Mouse (Mus musculus): ENCODE measurements around the gene Rpl31. TPM values are rescaled to one million over a fixed set of nuclear protein-coding genes. Genes with fewer than 3 reads are reported as not detected.

Gene Rpl31
- polyA plus RNA-seq, 1 experiment from 2014 or later = 474 TPM

DNA sequence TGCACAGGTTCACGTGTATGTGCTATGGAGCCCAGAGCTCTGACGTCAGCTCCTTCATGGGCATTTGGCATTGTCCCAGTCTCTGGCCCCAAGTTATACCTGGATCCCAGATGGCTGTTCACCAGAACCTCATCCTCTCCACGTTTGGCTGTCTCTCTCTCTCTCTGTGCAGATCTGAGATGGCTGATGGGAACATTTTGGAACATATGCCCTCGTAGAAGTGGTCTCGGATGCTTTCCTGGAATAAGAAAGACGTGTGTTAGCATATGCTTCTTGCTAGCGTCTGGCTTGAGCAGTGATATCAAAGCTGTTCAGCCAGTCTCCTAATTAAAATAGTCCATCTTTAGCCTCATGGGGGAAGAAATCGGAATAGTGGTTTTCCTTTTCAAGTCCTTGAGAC lies 30.9 kb upstream of the Rpl31 start:
- Histone ChIP-seq H3K4me2 (no peak overlapping the region), H3K36me3 (ENCODE audit: control insufficient read depth, insufficient read depth, low read length) (no peaks in the 10 kb centered on the region), H3K27me3 (ENCODE audit: control insufficient read depth, insufficient read depth, low read length) (no peaks in the 10 kb centered on the region), H3K27ac (ENCODE audit: low read depth, low read length) (no peak overlapping the region), H3K4me1 (ENCODE audit: control insufficient read depth, insufficient read depth, low read length) (no peaks in the 10 kb centered on the region), H3K9me3 (ENCODE audit: control insufficient read depth, low read length) (no peaks in the 10 kb centered on the region), H3K9ac (ENCODE audit: low read length) (no peak overlapping the region), H3K4me3 (ENCODE audit: low read depth, low read length) (no peak overlapping the region)
- whole genome bisulfite sequencing = 85% methylated on average over 8 of the region's 8 CpGs
- DNase-seq (ENCODE audit: low spot score, missing footprints) (no peak), ATAC-seq (ENCODE audit: low FRiP score) (no peak)

DNA sequence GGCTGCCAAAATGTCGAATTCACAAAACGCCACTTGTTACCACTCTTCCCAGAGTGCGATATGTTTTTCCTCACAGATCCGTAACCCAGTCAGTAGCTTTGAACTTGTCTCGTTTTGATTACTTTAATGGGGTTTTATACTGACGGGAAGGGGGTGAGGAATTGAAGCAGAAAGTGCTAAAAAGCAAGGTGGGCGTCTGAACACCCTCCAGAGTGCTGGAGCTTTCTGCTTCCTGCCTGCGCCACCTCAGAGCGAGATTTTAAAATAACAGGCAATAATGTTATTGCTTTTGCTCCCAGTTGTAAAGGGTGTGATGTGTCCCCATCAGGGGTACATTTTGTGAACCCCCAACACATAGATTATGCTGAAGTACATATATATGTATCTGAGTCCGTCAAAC lies 28.8 kb upstream of the Rpl31 start:
- Histone ChIP-seq H3K4me1 (ENCODE audit: control insufficient read depth, insufficient read depth, low read length) (no peaks in the 10 kb centered on the region), H3K4me2 (no peak overlapping the region), H3K36me3 (ENCODE audit: control insufficient read depth, insufficient read depth, low read length) (no peaks in the 10 kb centered on the region), H3K9ac (ENCODE audit: low read length) (no peak overlapping the region), H3K27me3 (ENCODE audit: control insufficient read depth, insufficient read depth, low read length) (no peaks in the 10 kb centered on the region), H3K9me3 (ENCODE audit: control insufficient read depth, low read length) (no peaks in the 10 kb centered on the region), H3K4me3 (ENCODE audit: low read depth, low read length) (no peak overlapping the region), H3K27ac (ENCODE audit: low read depth, low read length) (no peak overlapping the region)
- no peak for ATAC-seq (ENCODE audit: low FRiP score)
- 82% methylated on average over 10 of the region's 10 CpGs for WGBS
- DNase-seq (ENCODE audit: low spot score, missing footprints) = no peak

DNA sequence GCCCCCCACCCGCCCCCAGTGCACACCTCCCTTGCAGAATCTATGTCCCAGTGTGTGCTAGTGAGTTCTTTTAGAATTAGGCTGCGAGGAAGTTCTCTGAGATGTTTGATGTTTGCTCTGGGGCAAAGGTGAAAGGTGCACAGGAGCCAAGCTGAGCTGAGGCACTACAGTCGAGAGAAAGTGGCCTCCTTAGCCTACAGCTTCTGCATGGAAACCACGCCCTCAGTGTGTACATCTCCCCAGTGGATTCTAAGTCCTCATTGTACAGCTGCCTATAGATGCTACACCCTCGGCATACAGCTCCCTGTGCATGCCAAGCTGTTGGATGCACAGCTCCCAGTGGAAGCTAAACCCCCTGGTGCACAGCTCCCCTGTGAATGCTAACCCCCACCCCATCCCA lies 28.2 kb upstream of the Rpl31 start:
- H3K4me2 ChIP-seq = no peak overlapping the region
- no peaks in the 10 kb centered on the region for H3K4me1 ChIP-seq (ENCODE audit: control insufficient read depth, insufficient read depth, low read length)
- H3K36me3 ChIP-seq (ENCODE audit: control insufficient read depth, insufficient read depth, low read length) = no peaks in the 10 kb centered on the region
- ATAC-seq (ENCODE audit: low FRiP score) (no peak), DNase-seq (ENCODE audit: low spot score, missing footprints) (no peak)
- H3K27me3 ChIP-seq (ENCODE audit: control insufficient read depth, insufficient read depth, low read length) = no peaks in the 10 kb centered on the region
- no peak overlapping the region for H3K4me3 ChIP-seq (ENCODE audit: low read depth, low read length)
- no peak overlapping the region for H3K9ac ChIP-seq (ENCODE audit: low read length)
- H3K27ac ChIP-seq (ENCODE audit: low read depth, low read length) = no peak overlapping the region
- WGBS = 60% methylated on average over 5 of the region's 5 CpGs
- H3K9me3 ChIP-seq (ENCODE audit: control insufficient read depth, low read length) = no peaks in the 10 kb centered on the region

DNA sequence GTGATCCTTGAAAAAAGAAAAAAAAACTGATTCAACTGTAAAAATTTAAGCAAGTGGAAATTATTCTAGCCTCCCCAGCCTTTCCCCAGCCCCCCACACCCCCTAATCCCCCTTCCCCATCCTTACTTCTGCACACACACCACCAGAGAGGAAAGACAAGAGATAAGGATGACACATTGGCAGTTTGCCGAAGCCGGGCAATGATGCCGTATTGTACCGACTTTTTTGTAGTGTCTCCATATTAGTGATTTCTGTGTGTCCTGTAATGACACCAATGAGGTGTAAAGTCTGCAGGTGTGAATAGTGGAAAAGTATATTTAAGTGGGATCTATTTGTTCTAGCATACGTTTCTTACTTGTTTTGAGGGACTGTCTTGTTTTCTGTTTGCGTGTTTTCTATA lies 27.5 kb upstream of the Rpl31 start:
- no peak for DNase-seq (ENCODE audit: low spot score, missing footprints)
- no peaks in the 10 kb centered on the region for H3K36me3 ChIP-seq (ENCODE audit: control insufficient read depth, insufficient read depth, low read length)
- H3K4me1 ChIP-seq (ENCODE audit: control insufficient read depth, insufficient read depth, low read length) = no peaks in the 10 kb centered on the region
- no peak for ATAC-seq (ENCODE audit: low FRiP score)
- H3K27me3 ChIP-seq (ENCODE audit: control insufficient read depth, insufficient read depth, low read length) = no peaks in the 10 kb centered on the region
- H3K27ac ChIP-seq (ENCODE audit: low read depth, low read length) = no peak overlapping the region
- H3K9me3 ChIP-seq (ENCODE audit: control insufficient read depth, low read length) = no peaks in the 10 kb centered on the region
- 89% methylated on average over 6 of the region's 6 CpGs for WGBS
- no peak overlapping the region for H3K4me2 ChIP-seq
- no peak overlapping the region for H3K4me3 ChIP-seq (ENCODE audit: low read depth, low read length)
- H3K9ac ChIP-seq (ENCODE audit: low read length) = no peak overlapping the region

DNA sequence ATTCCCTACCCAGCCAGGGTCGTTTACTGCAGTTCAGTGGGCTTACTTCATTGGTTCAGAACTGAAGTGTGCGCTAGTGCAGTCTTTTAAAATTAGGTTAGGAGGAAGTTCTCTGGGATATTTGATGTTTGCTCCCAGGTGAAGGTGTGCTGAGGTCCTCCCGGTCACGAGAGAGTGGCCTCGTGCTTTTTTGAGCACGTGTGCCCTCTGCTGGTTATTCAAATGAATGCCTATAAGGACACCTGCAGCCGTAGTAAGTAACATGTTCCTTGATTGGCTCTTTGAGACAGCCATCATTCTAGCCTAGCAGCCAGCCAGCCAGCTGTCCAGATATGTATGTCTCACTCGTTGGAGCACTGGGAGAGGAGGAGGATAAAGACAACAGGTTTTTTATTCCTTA lies 27.0 kb upstream of the Rpl31 start:
- Histone ChIP-seq H3K27ac (ENCODE audit: low read depth, low read length) (no peak overlapping the region), H3K4me1 (ENCODE audit: control insufficient read depth, insufficient read depth, low read length) (no peaks in the 10 kb centered on the region), H3K4me2 (no peak overlapping the region), H3K27me3 (ENCODE audit: control insufficient read depth, insufficient read depth, low read length) (no peaks in the 10 kb centered on the region), H3K9me3 (ENCODE audit: control insufficient read depth, low read length) (no peaks in the 10 kb centered on the region), H3K9ac (ENCODE audit: low read length) (no peak overlapping the region), H3K36me3 (ENCODE audit: control insufficient read depth, insufficient read depth, low read length) (no peaks in the 10 kb centered on the region), H3K4me3 (ENCODE audit: low read depth, low read length) (no peak overlapping the region)
- 30% methylated on average over 8 of the region's 8 CpGs for WGBS
- peak; percentile 85 for DNase-seq (ENCODE audit: low spot score, missing footprints)
- ATAC-seq (ENCODE audit: low FRiP score) = no peak

DNA sequence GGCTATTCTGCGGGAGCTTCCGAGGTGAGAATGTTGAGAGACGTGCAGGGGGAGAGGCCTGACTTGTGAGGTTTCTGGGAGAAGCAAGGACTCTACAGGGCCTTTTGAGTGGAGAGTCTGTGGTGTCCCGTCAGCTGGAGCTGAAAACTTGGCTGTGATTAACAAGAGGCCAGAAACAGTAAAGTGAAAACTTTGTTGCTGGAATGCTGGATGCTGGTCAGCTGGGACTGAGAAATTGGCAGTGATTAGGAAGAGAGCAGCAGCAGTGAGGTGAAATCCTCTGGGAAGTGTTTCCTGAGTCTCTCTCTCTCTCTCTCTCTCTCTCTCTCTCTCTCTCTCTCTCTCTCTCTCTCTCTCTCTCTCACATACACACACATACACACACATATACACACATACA lies 25.8 kb upstream of the Rpl31 start:
- no peak for ATAC-seq (ENCODE audit: low FRiP score)
- Histone ChIP-seq H3K27me3 (ENCODE audit: control insufficient read depth, insufficient read depth, low read length) (no peaks in the 10 kb centered on the region), H3K4me2 (no peak overlapping the region), H3K9me3 (ENCODE audit: control insufficient read depth, low read length) (no peaks in the 10 kb centered on the region), H3K4me1 (ENCODE audit: control insufficient read depth, insufficient read depth, low read length) (no peaks in the 10 kb centered on the region), H3K9ac (ENCODE audit: low read length) (no peak overlapping the region), H3K27ac (ENCODE audit: low read depth, low read length) (no peak overlapping the region), H3K36me3 (ENCODE audit: control insufficient read depth, insufficient read depth, low read length) (no peaks in the 10 kb centered on the region), H3K4me3 (ENCODE audit: low read depth, low read length) (no peak overlapping the region)
- DNase-seq (ENCODE audit: low spot score, missing footprints) = no peak
- 84% methylated on average over 4 of the region's 4 CpGs for WGBS

DNA sequence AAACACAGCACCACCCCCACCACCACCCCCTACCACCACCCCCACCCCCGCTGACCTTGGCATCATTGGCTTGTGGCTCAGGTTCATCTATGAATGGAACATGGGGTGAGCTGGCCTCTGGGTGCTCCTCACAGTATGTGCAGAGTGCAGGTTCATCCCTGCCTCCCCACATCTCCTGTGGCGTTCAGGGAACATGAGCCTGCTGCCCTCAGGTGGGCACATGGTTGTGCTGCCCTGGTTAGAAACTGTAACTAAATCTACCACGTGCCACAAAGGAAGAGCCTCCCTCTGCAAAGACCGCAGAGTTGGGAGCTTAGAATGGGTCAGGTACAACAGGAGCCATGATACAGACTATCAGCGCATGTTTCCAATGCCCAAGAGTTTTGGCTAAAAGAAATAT lies 24.4 kb upstream of the Rpl31 start:
- no peaks in the 10 kb centered on the region for H3K36me3 ChIP-seq (ENCODE audit: control insufficient read depth, insufficient read depth, low read length)

DNA sequence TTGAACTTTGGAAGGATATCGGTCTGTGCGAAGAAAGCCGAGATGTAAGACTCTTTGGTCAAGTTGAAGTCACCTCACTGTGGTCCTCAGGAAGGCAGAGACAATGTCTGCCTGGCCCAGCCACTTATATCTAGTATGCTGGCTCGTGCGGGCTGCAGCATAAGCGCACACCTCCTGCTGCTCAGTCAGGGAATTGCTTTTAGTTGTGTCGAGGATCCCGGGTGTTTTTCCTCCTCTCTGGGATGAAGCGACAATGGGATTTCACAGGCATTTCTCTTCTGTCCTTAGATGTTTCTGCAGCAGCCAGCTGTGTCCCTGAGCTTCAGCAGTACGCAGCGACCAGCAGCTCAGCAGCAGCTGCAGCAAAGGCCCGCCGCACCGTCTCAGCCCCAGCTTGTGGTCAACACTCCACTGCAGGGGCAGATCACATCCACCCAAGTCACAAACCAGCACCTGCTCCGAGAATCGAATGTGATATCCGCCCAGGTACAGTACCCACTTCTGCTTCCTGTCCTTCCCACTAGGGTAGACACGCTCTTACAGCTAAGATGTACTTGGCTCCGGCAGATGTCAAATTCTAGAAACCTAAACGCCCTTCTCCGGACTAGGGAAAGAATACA lies 22.6 kb upstream of the Rpl31 start:
- DNase-seq (ENCODE audit: low spot score, missing footprints) = peak; percentile 83
- Histone ChIP-seq H3K4me3 (ENCODE audit: low read depth, low read length) (no peak overlapping the region), H3K9me3 (ENCODE audit: control insufficient read depth, low read length) (no peaks in the 10 kb centered on the region), H3K27ac (ENCODE audit: low read depth, low read length) (no peak overlapping the region), H3K4me1 (ENCODE audit: control insufficient read depth, insufficient read depth, low read length) (no peaks in the 10 kb centered on the region), H3K4me2 (no peak overlapping the region), H3K27me3 (ENCODE audit: control insufficient read depth, insufficient read depth, low read length) (no peaks in the 10 kb centered on the region), H3K36me3 (ENCODE audit: control insufficient read depth, insufficient read depth, low read length) (no peaks in the 10 kb centered on the region), H3K9ac (ENCODE audit: low read length) (no peak overlapping the region)
- no peak for ATAC-seq (ENCODE audit: low FRiP score)
- WGBS = 59% methylated on average over 21 of the region's 21 CpGs

More for the DNA sequence above, 24.4 kb upstream of the Rpl31 start:
- no peak overlapping the region for H3K4me3 ChIP-seq (ENCODE audit: low read depth, low read length)
- H3K4me1 ChIP-seq (ENCODE audit: control insufficient read depth, insufficient read depth, low read length) = no peaks in the 10 kb centered on the region
- H3K27me3 ChIP-seq (ENCODE audit: control insufficient read depth, insufficient read depth, low read length) = no peaks in the 10 kb centered on the region
- H3K9me3 ChIP-seq (ENCODE audit: control insufficient read depth, low read length) = no peaks in the 10 kb centered on the region
- no peak overlapping the region for H3K27ac ChIP-seq (ENCODE audit: low read depth, low read length)
- ATAC-seq (ENCODE audit: low FRiP score) = no peak
- DNase-seq (ENCODE audit: low spot score, missing footprints) = peak; percentile 49
- no peak overlapping the region for H3K9ac ChIP-seq (ENCODE audit: low read length)
- WGBS = 80% methylated on average over 5 of the region's 5 CpGs
- no peak overlapping the region for H3K4me2 ChIP-seq

DNA sequence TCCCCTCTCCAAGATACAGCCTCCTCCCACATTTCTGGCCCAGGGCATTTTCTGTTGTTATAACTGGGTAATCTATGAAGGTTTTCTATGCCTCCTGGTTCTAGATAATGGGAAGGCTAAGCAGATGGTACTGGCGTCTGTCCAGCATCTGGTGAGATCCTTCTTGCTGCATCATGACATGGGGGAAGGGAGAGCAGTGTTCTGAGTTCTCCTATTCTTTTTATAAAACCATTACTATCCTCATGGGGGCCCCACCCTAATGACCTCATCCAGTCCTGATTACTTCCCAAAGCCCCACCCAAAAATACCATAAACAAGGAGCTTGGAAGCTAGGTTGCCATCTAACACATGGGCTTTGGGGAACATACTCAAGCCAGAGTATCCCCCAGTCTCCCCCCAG lies 18.6 kb upstream of the Rpl31 start:
- 86% methylated on average over 1 of the region's 1 CpGs for WGBS
- Histone ChIP-seq H3K27me3 (ENCODE audit: control insufficient read depth, insufficient read depth, low read length) (no peaks in the 10 kb centered on the region), H3K27ac (ENCODE audit: low read depth, low read length) (no peak overlapping the region), H3K4me2 (no peak overlapping the region), H3K4me1 (ENCODE audit: control insufficient read depth, insufficient read depth, low read length) (no peaks in the 10 kb centered on the region), H3K4me3 (ENCODE audit: low read depth, low read length) (no peak overlapping the region), H3K9me3 (ENCODE audit: control insufficient read depth, low read length) (no peaks in the 10 kb centered on the region), H3K9ac (ENCODE audit: low read length) (no peak overlapping the region), H3K36me3 (ENCODE audit: control insufficient read depth, insufficient read depth, low read length) (no peaks in the 10 kb centered on the region)
- ATAC-seq (ENCODE audit: low FRiP score) = no peak
- peak; percentile 33 for DNase-seq (ENCODE audit: low spot score, missing footprints)

DNA sequence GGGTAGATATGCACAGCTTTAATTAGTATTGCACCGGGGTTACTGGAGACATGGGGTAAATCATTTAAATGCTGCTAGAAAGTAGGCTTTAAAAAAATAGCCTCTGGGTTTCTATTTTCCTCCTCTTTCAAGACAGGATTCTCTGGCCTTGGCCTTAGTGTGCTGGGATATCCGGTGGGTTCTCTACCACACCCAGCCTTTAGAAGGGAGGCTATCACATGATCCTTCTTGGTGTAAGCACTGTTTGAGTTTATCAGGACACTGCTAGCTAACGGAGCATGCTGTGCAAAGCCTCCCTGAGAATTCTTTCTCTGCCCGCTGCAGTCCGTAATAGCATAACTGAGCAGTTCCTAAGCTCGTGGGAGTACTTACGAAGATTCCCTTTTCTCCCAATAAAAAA lies 18.2 kb upstream of the Rpl31 start:
- no peaks in the 10 kb centered on the region for H3K27me3 ChIP-seq (ENCODE audit: control insufficient read depth, insufficient read depth, low read length)
- H3K4me2 ChIP-seq = no peak overlapping the region
- no peaks in the 10 kb centered on the region for H3K4me1 ChIP-seq (ENCODE audit: control insufficient read depth, insufficient read depth, low read length)
- H3K4me3 ChIP-seq (ENCODE audit: low read depth, low read length) = no peak overlapping the region
- no peak overlapping the region for H3K9ac ChIP-seq (ENCODE audit: low read length)
- no peak for DNase-seq (ENCODE audit: low spot score, missing footprints)
- H3K9me3 ChIP-seq (ENCODE audit: control insufficient read depth, low read length) = no peaks in the 10 kb centered on the region
- no peak for ATAC-seq (ENCODE audit: low FRiP score)
- no peaks in the 10 kb centered on the region for H3K36me3 ChIP-seq (ENCODE audit: control insufficient read depth, insufficient read depth, low read length)
- no peak overlapping the region for H3K27ac ChIP-seq (ENCODE audit: low read depth, low read length)
- 85% methylated on average over 7 of the region's 7 CpGs for WGBS
